Mouse (Mus musculus) kidney, adult 2 months (tissue): Measurements from ENCODE around the gene Bcar1. TPM values are rescaled to one million over a fixed set of nuclear protein-coding genes. Genes with fewer than 3 reads are reported as not detected.

Source experiments
- DNase-seq: peaks from one replicate; pipeline ENCODE4 v3.0.0; 2021
- H3K27ac ChIP-seq: fragments of 200-500 bp; 2 replicates; pipeline ENCODE4 v1.5.1; 2012; ENCODE audit warnings: low read depth, low read length, control low read depth, inconsistent platforms; ENCODE audit not compliant: insufficient read depth
- H3K27me3 ChIP-seq: fragments of 200-500 bp; replicated peaks from 2 replicates; pipeline ENCODE4 v1.6.1; 2012; ENCODE audit warnings: mild to moderate bottlenecking, moderate library complexity, low read length, inconsistent platforms; ENCODE audit not compliant: control insufficient read depth, insufficient read depth
- H3K36me3 ChIP-seq: fragments of 200-500 bp; 2 replicates; pipeline ENCODE4 v1.6.1; 2012; ENCODE audit warnings: mild to moderate bottlenecking, moderate library complexity, low read length, inconsistent platforms; ENCODE audit not compliant: control insufficient read depth, insufficient read depth
- H3K4me1 ChIP-seq: fragments of 200-500 bp; 2 replicates; pipeline ENCODE4 v1.6.1; 2011; ENCODE audit warnings: low read length; ENCODE audit not compliant: control insufficient read depth, insufficient read depth
- H3K4me3 ChIP-seq: fragments of 200-500 bp; 2 replicates; pipeline ENCODE4 v1.5.1; 2011; ENCODE audit warnings: mild to moderate bottlenecking, low read depth, low read length, control low read depth; ENCODE audit not compliant: insufficient read depth
- CTCF ChIP-seq: fragments of 200-500 bp; conservative IDR thresholded peaks from 2 replicates; pipeline ENCODE4 v1.5.1; 2011; ENCODE audit warnings: low read depth, mild to moderate bottlenecking, control low read depth, low read length, moderate library complexity, mixed read lengths; ENCODE audit not compliant: insufficient read depth, insufficient read length
- POLR2A ChIP-seq: fragments of 200-500 bp; IDR thresholded peaks from one replicate; pipeline ENCODE4 v1.6.1; 2011; ENCODE audit warnings: low read depth, low read length, control low read depth
- WGBS: fragments of 180-500 bp; shearing (Covaris S2); methylation state at CpG from one replicate; pipeline ENCODE4 v1.1.7; 2018; 5-methylcytosine and 5-hydroxymethylcytosine counted together
- polyA plus RNA-seq: library from polyadenylated mRNA; depleted of rRNA; stranded (reverse); fragments of >200 nt; gene quantifications from 2 replicates; pipeline ENCODE4 v1.2.3, GENCODE M21; 2012

The Bcar1 gene
- polyA plus RNA-seq, 1 experiment = 115 TPM

GRCm38 (mm10) chr8:111757599-111757998 lies 14.0 kb upstream of the Bcar1 start:
- H3K36me3 ChIP-seq = no peaks in the 10 kb centered on the region
- no peaks in the 10 kb centered on the region for H3K27me3 ChIP-seq
- no peak overlapping the region for H3K27ac ChIP-seq
- WGBS = 92% methylated on average over 9 of the region's 9 CpGs
- no peak for TF ChIP-seq CTCF
- TF ChIP-seq POLR2A = no peak
- H3K4me3 ChIP-seq = no peak overlapping the region
- no peaks in the 10 kb centered on the region for H3K4me1 ChIP-seq
- DNase-seq = no peak

- H3K27ac ChIP-seq = no peak overlapping the region
- H3K4me3 ChIP-seq = no peak overlapping the region
- WGBS = 55% methylated on average over 6 of the region's 6 CpGs
- H3K4me1 ChIP-seq = no peaks in the 10 kb centered on the region
- H3K36me3 ChIP-seq = no peaks in the 10 kb centered on the region
- no peaks in the 10 kb centered on the region for H3K27me3 ChIP-seq
- no peak for TF ChIP-seq CTCF
- no peak for TF ChIP-seq POLR2A
- peak; percentile 65 for DNase-seq
These were observed 11.1 kb upstream of the Bcar1 start for GRCm38 (mm10) chr8:111754736-111755135.

GRCm38 (mm10) chr8:111754088-111754487 lies 10.5 kb upstream of the Bcar1 start:
- H3K27me3 ChIP-seq = no peaks in the 10 kb centered on the region
- peak; percentile 79 for DNase-seq
- H3K4me3 ChIP-seq = no peak overlapping the region
- no peaks in the 10 kb centered on the region for H3K36me3 ChIP-seq
- 29% methylated on average over 2 of the region's 2 CpGs for WGBS
- no peaks in the 10 kb centered on the region for H3K4me1 ChIP-seq
- TF ChIP-seq POLR2A = no peak
- no peak for TF ChIP-seq CTCF
- H3K27ac ChIP-seq = no peak overlapping the region

- WGBS = 54% methylated on average over 6 of the region's 6 CpGs
These were observed 5.2 kb upstream of the Bcar1 start for GRCm38 (mm10) chr8:111748766-111749165.

GRCm38 (mm10) chr8:111747866-111748649 lies 4.4 kb upstream of the Bcar1 start:
- WGBS = 75% methylated on average over 8 of the region's 8 CpGs
- Histone ChIP-seq H3K36me3 (no peaks in the 10 kb centered on the region), H3K27ac (no peak overlapping the region), H3K4me1 (peaks cover 14% of the 10 kb centered on the region; the same call in 1 of the 2 replicates), H3K27me3 (no peaks in the 10 kb centered on the region), H3K4me3 (no peak overlapping the region)
- TF ChIP-seq CTCF (no peak), POLR2A (no peak)
- no peak for DNase-seq

More at GRCm38 (mm10) chr8:111748766-111749165, 5.2 kb upstream of the Bcar1 start:
- peaks cover 14% of the 10 kb centered on the region; the same call in 1 of the 2 replicates for H3K4me1 ChIP-seq
- no peaks in the 10 kb centered on the region for H3K27me3 ChIP-seq
- no peak overlapping the region for H3K27ac ChIP-seq
- no peaks in the 10 kb centered on the region for H3K36me3 ChIP-seq
- no peak for DNase-seq
- TF ChIP-seq POLR2A (no peak), CTCF (no peak)
- no peak overlapping the region for H3K4me3 ChIP-seq

GRCm38 (mm10) chr8:111746582-111747465 lies 3.2 kb upstream of the Bcar1 start:
- WGBS = 31% methylated on average over 13 of the region's 13 CpGs
- Histone ChIP-seq H3K4me1 (peaks cover 22% of the 10 kb centered on the region; the same call in 1 of the 2 replicates), H3K4me3 (no peak overlapping the region), H3K27me3 (no peaks in the 10 kb centered on the region), H3K36me3 (no peaks in the 10 kb centered on the region), H3K27ac (peak overlapping the region; percentile 31; the same call in 1 of the 2 replicates)
- TF ChIP-seq POLR2A = no peak
- DNase-seq = no peak
